Mouse (Mus musculus): Measurements from ENCODE around the gene Pagr1b. TPM values are rescaled to one million over a fixed set of nuclear protein-coding genes. Genes with fewer than 3 reads are reported as not detected.

Gene Pagr1b
- total RNA-seq, 2 experiments from 2014 or later, result 0.54 TPM; not detected in 1

DNA sequence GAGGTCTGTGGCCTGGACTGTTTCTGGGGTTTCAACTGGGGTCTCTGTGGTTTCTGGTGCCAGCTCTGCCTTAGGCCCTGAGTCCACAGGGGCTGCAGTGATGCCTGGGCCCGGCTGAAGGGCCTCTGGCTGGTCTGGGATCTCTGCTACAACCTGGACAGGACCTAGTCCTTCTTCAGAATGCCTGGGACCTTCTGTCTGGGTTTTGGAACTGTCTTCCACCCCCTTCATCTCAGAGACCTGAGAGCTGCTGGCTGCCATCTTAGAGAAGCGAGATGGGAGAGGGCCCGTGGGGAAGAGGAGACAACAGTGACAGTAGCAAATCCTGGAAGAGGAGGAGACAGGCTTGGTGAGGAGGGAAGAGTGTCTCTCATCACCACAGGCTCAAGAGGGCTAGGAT lies 3.7 kb upstream of the Pagr1b start:
- no peak for ATAC-seq (ENCODE audit: poor library complexity, severe bottlenecking)

GRCm38 (mm10) chr7:127019306-127019960 lies 3.1 kb upstream of the Pagr1b start:
- ATAC-seq (ENCODE audit: poor library complexity, severe bottlenecking), result no peak

- no peak for ATAC-seq (ENCODE audit: poor library complexity, severe bottlenecking)
Measured at GRCm38 (mm10) chr7:127018416-127019305, 2.4 kb upstream of the Pagr1b start.

GRCm38 (mm10) chr7:127017950-127018345 lies 1.7 kb upstream of the Pagr1b start:
- no peak for ATAC-seq (ENCODE audit: poor library complexity, severe bottlenecking)

- ATAC-seq (ENCODE audit: poor library complexity, severe bottlenecking), result peak; percentile 63
Measured at GRCm38 (mm10) chr7:127016971-127017949, 976 bp upstream of the Pagr1b start, which contains the start of gene Pagr1a. TSS of gene Pagr1a (minus strand) at chr7:127017352.

DNA sequence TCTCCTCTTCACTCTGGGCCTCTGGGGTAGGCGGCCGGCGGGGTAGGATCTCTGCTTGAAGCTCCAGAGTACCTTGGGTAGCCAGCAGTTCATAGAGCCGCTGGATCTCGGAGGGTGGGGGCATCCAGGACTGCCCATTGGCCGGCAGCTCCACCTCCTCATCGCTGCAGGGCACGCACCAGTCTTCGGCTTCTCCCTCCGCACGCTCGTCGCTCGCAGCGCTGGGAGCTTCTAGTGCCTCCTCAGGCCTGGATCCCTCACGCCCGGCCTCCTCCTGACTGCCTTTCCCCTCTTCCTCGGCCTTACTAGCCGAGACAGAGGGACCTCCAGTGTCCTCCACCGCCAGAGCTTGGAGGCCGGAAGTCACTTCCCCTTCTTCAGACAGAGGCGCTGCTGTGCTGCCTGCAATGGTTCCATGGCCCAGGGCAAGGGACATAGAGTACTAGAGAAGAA lies 228 bp upstream of the Pagr1b start:
- peak; percentile 58 for ATAC-seq (ENCODE audit: poor library complexity, severe bottlenecking)

- ATAC-seq (ENCODE audit: poor library complexity, severe bottlenecking), result peak; percentile 59
Measured at GRCm38 (mm10) chr7:127016081-127016480, 203 bp downstream of the Pagr1b start.

GRCm38 (mm10) chr7:127014993-127015392 lies 1.3 kb downstream of the Pagr1b start:
- ATAC-seq (ENCODE audit: poor library complexity, severe bottlenecking), result no peak

GRCm38 (mm10) chr7:127014320-127014719 lies 2.0 kb downstream of the Pagr1b start, which contains the start of gene Mvp:
TSS of gene Mvp (minus strand) at chr7:127014621.
- peak; percentile 37 for ATAC-seq (ENCODE audit: poor library complexity, severe bottlenecking)

- no peak for ATAC-seq (ENCODE audit: poor library complexity, severe bottlenecking)
Measured at GRCm38 (mm10) chr7:127013385-127013784, 2.9 kb downstream of the Pagr1b start.

DNA sequence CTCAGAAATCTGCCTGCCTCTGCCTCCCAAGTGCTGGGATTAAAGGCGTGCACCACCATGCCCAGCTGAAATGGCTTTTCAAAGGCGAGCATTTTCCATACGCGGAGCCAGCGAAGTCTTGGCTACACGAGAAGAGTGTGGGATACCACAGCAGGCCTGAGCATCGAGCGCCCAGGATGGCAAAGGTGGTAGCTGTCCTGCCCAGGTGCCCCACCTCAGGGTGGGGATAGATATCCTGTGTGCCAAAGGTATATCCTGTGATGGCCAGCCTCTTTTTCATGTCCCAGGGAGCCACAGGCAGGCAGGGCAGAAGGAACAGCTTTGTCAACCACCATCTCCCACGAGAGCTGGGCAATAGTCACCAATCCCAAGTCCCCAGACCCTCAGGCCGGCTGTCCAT lies 3.4 kb downstream of the Pagr1b start:
- ATAC-seq (ENCODE audit: poor library complexity, severe bottlenecking), result no peak

GRCm38 (mm10) chr7:127012374-127012773 lies 3.9 kb downstream of the Pagr1b start:
- no peak for ATAC-seq (ENCODE audit: poor library complexity, severe bottlenecking)

GRCm38 (mm10) chr7:127011717-127012116 lies 4.6 kb downstream of the Pagr1b start:
- ATAC-seq (ENCODE audit: poor library complexity, severe bottlenecking), result no peak

DNA sequence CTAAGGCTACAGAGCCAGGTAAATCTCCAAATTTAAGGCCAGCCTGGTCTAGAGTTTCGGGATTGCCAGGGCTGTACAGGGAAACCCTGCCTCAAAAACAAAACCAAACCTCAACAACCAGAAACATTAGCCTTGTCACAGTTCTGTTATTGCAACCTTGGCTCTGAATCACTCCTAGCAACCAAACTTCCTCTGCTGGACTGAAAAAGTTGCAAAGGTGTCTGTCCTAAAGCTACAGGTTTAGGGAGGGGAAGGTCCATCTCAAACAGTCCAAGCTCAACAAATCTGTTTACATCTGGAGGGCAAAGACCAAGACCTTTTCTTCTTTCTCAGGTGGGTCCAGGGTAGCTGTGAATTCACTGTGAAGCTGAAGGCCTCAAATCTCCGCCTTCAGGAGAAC lies 5.2 kb downstream of the Pagr1b start:
- ATAC-seq (ENCODE audit: poor library complexity, severe bottlenecking), result no peak

DNA sequence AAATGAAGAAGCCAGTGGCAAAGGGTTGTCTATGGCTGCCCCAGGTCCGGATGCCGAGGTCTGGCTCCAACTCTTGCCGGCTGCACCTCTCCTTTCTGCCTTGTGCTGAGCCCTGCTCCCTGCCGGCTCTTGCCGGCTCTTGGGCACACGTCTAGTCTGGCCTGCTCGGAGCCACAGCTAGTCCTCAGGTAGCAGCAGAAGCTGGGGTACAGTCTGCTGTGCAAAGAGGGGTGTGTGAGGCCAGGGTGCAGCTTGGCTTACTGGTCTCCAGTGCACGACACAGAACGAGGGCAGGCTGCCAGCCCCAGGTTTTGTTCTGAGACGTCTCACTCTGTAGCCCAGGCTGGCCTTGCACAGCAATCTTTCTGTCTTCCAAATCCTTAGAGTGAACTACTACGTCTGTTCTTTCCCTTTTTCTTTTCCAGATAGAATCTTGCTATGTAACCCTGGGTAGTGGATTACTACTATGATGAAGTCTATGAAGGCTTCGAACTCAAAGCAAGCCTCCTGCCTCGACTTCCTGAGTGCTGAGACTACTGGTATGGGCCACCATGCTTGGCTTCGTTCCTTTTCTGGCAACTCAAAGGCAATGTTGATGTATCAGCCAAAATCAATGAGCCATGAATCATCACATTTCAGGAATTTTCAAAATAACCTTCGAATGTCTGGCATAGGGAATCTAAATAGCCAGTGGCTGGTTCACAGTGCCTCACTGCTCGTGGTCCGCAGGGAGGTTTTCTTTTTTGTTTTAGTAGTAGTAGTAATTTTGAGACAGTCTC lies 6.8 kb downstream of the Pagr1b start:
- no peak for ATAC-seq (ENCODE audit: poor library complexity, severe bottlenecking)

- peak; percentile 93 for ATAC-seq (ENCODE audit: poor library complexity, severe bottlenecking)
Measured at GRCm38 (mm10) chr7:127008239-127009019, 7.9 kb downstream of the Pagr1b start.

- ATAC-seq (ENCODE audit: poor library complexity, severe bottlenecking), result no peak
Measured at GRCm38 (mm10) chr7:127007313-127008024, 8.8 kb downstream of the Pagr1b start.

GRCm38 (mm10) chr7:127004122-127004875 lies 12.0 kb downstream of the Pagr1b start:
- no peak for ATAC-seq (ENCODE audit: poor library complexity, severe bottlenecking)
